Mouse (Mus musculus): ENCODE measurements around the gene Nrcam. TPM values are rescaled to one million over a fixed set of nuclear protein-coding genes. Genes with fewer than 3 reads are reported as not detected.

The Nrcam gene
- polyA plus RNA-seq, 1 experiment from 2014 or later = 90.1 TPM

DNA sequence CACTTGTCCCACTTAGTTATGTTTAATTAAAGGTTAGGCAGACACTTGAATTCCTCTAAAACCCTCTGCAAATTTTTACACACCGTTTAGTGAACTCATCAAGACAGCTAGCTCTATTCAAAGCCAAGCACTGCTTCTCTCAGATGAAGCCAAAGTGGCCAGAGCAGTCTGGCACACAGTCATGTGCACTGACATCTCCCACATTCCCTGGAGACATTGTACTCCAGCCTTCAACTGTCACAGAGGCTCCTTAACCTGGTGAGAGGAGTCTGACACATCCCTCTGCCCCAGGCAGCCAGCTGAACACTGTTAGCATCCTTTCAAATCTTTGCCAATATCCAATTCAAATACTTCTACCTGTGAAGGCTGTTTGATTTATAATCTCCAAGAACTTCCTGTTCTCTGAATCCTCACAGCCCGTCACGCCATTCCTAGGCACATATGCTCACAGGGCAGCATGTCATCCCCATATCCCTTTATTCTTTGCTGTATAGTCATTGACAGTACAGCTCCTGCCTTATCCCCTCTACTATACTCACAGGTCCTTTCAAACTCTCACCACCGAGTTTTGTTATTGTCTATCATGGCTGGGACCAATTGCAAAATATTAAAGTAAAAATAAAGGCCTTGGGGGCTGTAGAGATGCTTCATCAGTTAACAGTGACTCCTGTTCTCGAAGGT lies 173.3 kb downstream of the Nrcam start:
- Histone ChIP-seq H3K9me3 (no peaks in the 10 kb centered on the region), H3K9ac (no peak overlapping the region), H3K4me3 (replicated peaks) (no peak overlapping the region), H3K4me1 (peaks cover 44% of the 10 kb centered on the region), H3K27ac (0 out of 2 replicates have a peak overlapping the region, but pooled peaks have one; percentile 8), H3K27me3 (0 out of 2 replicates have a peak, but pooled peaks cover 6% of the 10 kb centered on the region), H3K36me3 (replicated peaks) (no peaks in the 10 kb centered on the region), H3K4me2 (no peak overlapping the region)
- peak; percentile 50; the same call in 1 of the 2 replicates for ATAC-seq (ENCODE audit: low FRiP score)
- WGBS = 59% methylated on average over 5 of the region's 5 CpGs

DNA sequence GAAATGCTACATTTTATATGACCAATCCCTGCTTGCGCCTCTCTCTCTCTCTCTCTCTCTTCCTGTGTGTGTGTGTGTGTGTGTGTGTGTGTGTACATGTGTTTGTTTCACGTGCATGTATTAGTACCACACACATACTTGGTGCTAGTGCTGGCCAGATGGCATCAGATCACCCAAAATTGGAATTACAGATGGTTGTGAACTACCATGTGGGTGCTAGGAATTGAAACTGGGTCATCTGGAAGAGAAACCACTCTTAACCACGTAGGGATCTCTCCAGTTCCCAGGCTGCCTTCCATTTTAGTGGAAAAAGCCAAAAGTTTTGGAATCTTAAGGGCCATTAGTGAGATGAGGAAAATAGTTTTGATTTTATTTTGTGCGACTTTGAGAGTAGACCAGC lies 175.1 kb downstream of the Nrcam start:
- no peak for ATAC-seq (ENCODE audit: low FRiP score)
- Histone ChIP-seq H3K9me3 (no peaks in the 10 kb centered on the region), H3K27me3 (0 out of 2 replicates have a peak, but pooled peaks cover 6% of the 10 kb centered on the region), H3K9ac (no peak overlapping the region), H3K36me3 (replicated peaks) (no peaks in the 10 kb centered on the region), H3K4me2 (no peak overlapping the region), H3K4me3 (replicated peaks) (no peak overlapping the region), H3K4me1 (peaks cover 33% of the 10 kb centered on the region), H3K27ac (no peak overlapping the region)
- WGBS = 88% methylated on average over 4 of the region's 4 CpGs

DNA sequence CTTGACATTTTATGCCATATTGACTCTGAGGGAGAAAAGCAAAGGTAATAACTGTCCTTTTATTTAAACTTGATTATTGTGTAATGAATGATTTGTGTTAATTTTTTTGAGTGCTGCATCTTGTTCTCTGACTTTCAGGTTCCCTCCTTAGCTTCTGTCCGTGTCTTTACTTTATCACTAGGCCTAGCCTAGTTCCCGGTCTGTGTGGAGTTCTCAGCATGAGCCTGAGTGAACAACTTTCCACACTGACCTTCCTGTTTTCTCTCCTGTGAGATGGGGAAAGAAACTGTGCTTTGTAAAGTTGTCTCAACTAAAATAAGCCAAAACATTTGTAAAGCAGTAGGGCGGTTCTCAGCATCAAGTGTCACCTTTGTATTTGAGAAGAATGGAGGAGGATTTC lies 179.9 kb downstream of the Nrcam start:
- H3K27me3 ChIP-seq = no peaks in the 10 kb centered on the region
- no peaks in the 10 kb centered on the region for H3K9me3 ChIP-seq
- no peak overlapping the region for H3K9ac ChIP-seq
- H3K4me2 ChIP-seq = no peak overlapping the region
- 70% methylated on average over 3 of the region's 3 CpGs for WGBS
- no peak overlapping the region for H3K27ac ChIP-seq
- H3K36me3 ChIP-seq (replicated peaks) = no peaks in the 10 kb centered on the region
- no peak for ATAC-seq (ENCODE audit: low FRiP score)
- 0 out of 2 replicates have a peak, but pooled peaks cover 4% of the 10 kb centered on the region for H3K4me1 ChIP-seq
- H3K4me3 ChIP-seq (replicated peaks) = no peak overlapping the region

DNA sequence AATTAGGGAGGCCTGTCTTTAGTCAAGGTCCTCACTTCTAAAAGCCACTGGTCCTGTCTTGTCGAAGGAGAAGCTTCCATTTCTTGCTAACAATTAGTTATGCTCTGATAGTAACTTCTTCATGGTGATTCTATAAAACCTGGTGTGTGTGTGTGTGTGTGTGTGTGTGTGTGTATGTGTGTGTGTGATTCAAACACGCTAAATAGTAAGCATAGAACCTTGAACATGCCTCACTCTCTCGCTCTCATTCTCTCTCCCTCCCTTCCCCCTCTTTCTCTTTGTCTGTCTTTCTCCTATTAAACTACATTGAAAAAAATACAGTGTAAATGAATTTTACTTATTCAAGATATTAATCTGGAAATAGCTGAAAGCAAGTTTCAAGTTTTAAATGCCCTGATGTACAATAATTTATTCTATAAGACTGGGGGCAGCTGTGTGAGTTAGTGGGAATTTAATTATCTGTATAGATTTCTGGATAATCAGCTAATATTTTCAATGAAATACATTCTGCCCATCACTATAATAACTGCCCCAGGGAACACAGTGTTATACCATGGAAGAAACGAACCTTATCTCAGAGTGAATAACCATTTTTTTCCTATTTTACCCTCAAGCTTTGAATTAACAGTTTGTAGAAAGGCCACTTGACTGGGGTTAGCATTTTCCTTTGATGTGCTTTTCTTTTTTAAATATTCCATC lies 180.9 kb downstream of the Nrcam start:
- 67% methylated on average over 4 of the region's 4 CpGs for WGBS
- 0 out of 2 replicates have a peak, but pooled peaks cover 4% of the 10 kb centered on the region for H3K4me1 ChIP-seq
- H3K9me3 ChIP-seq = no peaks in the 10 kb centered on the region
- H3K27me3 ChIP-seq = no peaks in the 10 kb centered on the region
- H3K4me3 ChIP-seq (replicated peaks) = no peak overlapping the region
- no peak overlapping the region for H3K4me2 ChIP-seq
- ATAC-seq (ENCODE audit: low FRiP score) = no peak
- no peak overlapping the region for H3K27ac ChIP-seq
- H3K36me3 ChIP-seq (replicated peaks) = no peaks in the 10 kb centered on the region
- no peak overlapping the region for H3K9ac ChIP-seq

DNA sequence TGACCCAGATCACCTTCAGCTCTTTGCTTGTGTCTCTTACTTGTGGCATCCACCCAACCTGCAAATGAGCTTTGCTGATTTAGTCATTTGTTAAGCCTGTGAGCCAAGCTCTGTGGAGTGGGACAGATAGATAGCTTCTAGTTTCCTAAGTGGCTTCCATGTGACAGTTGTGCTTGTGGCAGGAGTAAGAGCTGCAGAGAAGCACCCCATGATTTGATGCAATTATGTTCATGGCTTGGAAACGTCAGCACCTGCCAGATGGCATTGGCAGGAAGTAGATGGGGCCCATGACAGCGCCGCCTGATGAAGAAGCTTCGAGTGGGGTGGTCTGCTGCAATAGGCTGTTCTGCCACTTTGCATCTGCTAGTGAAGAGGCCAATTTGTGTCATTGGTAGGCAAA lies 186.4 kb downstream of the Nrcam start:
- no peak for ATAC-seq (ENCODE audit: low FRiP score)
- WGBS = 67% methylated on average over 4 of the region's 4 CpGs
- no peak overlapping the region for H3K9ac ChIP-seq

DNA sequence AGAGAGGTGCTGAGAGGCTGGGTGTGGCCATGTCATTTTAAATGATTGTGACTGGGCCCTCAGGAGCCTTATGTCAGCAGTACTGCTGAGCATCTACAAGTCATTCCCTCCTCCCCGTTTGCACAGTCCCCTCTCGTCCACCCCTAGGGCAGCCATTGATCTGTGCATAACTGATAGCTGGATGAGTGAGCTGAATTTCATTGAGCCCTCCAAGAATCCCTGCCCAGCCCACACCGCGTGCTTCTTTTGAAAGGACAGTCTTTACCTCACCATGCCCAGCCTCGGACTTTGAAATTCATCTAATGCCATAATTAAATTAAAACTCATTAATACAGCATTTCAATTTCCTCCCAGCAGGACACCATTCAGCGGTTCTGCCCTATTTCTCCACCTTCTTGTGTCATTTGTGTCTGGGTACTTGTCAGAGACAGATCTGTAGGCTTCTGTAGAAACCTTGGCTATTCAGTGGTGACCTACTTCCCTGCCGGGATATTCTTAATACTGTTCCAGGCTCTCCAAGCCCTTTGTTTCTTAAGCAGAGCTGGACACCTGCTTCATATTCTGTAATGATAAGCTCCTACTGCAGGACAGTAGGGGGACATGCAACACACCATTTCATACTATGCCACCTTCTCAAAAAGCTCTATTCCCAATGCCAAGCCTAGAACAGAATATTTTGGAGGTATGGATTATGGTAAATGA lies 190.9 kb downstream of the Nrcam start:
- 10% methylated on average over 7 of the region's 7 CpGs for WGBS
- H3K9ac ChIP-seq = no peak overlapping the region
- no peaks in the 10 kb centered on the region for H3K36me3 ChIP-seq (replicated peaks)
- ATAC-seq (ENCODE audit: low FRiP score) = peak; percentile 78
- H3K9me3 ChIP-seq = no peaks in the 10 kb centered on the region
- H3K4me2 ChIP-seq = no peak overlapping the region
- H3K27me3 ChIP-seq = peaks cover 21% of the 10 kb centered on the region
- no peak overlapping the region for H3K4me3 ChIP-seq (replicated peaks)
- H3K27ac ChIP-seq = no peak overlapping the region
- peaks cover 10% of the 10 kb centered on the region for H3K4me1 ChIP-seq

More for the DNA sequence above, 186.4 kb downstream of the Nrcam start:
- Histone ChIP-seq H3K9me3 (no peaks in the 10 kb centered on the region), H3K36me3 (replicated peaks) (no peaks in the 10 kb centered on the region), H3K4me2 (no peak overlapping the region), H3K27ac (no peak overlapping the region), H3K4me1 (peaks cover 10% of the 10 kb centered on the region), H3K4me3 (replicated peaks) (no peak overlapping the region), H3K27me3 (peaks cover 11% of the 10 kb centered on the region)

DNA sequence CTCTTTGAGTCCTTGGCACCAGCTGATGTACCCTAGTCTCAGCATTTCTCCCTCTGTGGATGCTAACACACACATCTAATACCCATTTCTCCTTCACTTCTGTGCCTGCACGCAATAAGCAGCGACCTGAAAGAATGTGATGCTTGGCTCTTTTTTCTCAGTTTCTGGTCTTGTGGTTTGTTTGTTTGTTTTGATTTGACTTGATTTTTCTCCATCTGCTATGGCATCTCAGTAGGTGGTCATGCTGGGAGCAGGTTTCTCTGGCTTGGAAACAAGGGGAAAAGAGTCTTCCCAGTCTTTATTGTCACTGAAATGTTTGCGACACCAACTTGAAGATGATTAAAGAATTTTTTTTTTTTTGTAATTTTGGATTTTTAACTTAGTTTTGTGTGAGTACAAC lies 192.8 kb downstream of the Nrcam start:
- Histone ChIP-seq H3K9ac (no peak overlapping the region), H3K4me3 (replicated peaks) (no peak overlapping the region), H3K4me2 (no peak overlapping the region), H3K36me3 (replicated peaks) (no peaks in the 10 kb centered on the region), H3K9me3 (no peaks in the 10 kb centered on the region), H3K27ac (no peak overlapping the region), H3K27me3 (peaks cover 28% of the 10 kb centered on the region), H3K4me1 (peaks cover 10% of the 10 kb centered on the region)
- 79% methylated on average over 3 of the region's 3 CpGs for WGBS
- no peak for ATAC-seq (ENCODE audit: low FRiP score)

DNA sequence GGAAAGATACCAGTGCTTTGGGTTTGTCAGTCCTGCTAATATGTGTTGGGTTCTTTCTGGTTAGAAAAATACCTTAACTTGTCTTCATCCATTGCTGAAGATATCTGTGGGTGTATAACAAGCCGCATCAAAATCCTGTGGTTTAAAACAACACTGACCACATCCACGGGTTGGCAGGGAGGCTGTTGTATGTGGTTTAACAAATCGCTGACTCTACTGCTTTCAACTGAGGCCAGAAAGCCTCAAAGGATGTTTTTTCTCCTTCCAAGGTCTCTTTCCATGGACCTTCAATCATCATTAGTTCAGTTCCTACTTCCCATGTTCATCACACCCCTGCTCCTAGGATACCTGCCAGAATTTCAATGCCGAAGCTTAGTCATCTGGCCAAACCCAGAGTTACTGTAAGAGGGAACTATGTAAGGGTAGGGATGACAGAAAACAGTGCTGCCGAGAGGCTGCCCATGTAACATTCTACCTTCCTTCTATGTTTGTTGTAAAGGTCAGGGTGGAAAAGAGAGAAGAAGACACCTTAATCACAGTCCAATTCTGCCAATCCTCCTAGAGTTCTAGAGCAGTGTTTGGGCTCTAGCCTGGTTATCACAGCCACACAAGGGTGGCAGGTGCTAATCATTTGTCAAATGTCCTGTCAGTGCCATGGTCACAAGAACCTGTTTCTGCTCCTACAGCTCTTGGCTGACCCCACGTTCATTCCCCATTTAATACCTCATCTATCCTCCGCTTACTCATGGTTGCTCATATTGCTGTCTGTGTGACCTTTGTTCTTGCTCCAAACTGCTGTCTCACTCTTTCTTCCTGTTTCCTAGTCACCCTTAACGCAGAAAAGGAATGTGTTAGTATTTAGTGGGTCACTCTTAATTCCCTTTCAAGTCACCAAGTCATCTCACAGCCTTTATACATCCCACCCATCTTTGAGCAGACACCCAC lies 196.2 kb downstream of the Nrcam start:
- Histone ChIP-seq H3K4me2 (no peak overlapping the region), H3K27ac (no peak overlapping the region), H3K27me3 (peaks cover 27% of the 10 kb centered on the region), H3K9me3 (no peaks in the 10 kb centered on the region), H3K9ac (no peak overlapping the region), H3K4me3 (replicated peaks) (no peak overlapping the region), H3K4me1 (peaks cover 9% of the 10 kb centered on the region), H3K36me3 (replicated peaks) (no peaks in the 10 kb centered on the region)
- ATAC-seq (ENCODE audit: low FRiP score) = no peak
- 87% methylated on average over 8 of the region's 8 CpGs for WGBS

DNA sequence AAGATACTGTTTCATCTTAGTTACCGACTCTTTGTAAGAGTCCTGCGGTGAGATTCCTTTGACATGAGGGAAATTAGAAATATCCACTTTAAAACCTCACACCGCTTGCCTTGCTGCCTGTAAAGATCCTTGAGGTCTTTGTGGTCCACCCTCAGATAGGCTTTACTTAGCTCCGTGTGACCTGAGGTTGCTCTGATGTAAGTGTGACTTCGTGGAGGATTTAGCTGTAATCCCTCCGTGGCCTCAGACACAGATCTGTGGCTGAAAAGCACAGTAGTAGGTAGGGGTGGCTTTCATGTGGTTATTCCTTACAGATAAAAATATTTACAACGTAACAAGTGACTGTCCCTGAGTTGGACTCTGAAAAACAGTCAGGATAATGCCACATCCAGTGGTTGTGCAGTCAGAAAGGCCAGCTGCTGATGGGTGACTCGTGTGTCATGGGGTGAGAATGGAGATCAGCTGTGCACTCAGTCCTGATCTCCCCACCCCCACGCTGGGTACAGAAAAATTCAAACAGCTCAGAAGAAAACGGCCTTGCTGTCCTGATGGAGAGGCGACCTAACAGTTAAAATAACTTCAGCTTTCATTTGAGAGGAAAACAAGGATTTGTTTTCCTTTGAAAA lies 199.8 kb downstream of the Nrcam start:
- Histone ChIP-seq H3K27ac (no peak overlapping the region), H3K4me1 (peaks cover 14% of the 10 kb centered on the region), H3K9me3 (no peaks in the 10 kb centered on the region), H3K9ac (no peak overlapping the region), H3K27me3 (peaks cover 19% of the 10 kb centered on the region), H3K36me3 (replicated peaks) (no peaks in the 10 kb centered on the region), H3K4me3 (replicated peaks) (no peak overlapping the region), H3K4me2 (no peak overlapping the region)
- no peak for ATAC-seq (ENCODE audit: low FRiP score)
- 33% methylated on average over 11 of the region's 11 CpGs for WGBS

DNA sequence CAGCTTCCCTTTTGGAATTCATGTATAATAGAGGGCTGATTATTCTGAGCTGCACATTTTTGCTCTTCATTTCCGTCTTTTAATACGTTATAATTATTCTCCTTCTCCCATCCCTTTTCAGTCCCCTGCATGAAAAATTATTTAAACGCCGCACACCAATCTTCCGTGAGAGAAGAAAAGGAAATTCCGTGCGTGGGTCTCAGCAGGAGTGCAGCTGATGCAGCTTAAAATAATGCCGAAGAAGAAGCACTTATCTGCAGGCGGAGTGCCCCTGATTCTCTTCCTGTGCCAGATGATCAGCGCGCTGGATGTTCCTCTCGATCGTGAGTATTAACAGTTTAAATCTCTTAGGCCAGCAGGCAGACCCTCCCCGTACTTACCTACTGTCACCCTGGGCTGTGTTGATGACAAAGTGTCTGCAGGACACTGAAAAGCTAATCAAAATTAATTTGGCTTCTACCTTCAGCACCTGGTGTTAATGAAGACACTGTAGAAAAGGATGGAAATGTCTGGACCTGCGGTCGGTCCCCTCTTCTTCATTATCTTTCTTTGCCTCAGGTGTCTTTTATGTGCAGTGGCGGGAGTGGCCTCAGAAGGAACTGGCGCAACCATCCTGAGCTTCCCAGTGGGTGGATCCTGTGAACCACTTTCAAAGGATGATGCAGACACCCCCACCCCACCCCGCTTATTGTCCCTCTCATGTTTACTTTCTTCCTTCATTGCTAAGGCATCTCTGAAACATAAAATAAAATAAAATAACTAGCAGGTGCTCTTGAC lies 203.8 kb downstream of the Nrcam start:
- H3K27me3 ChIP-seq = no peaks in the 10 kb centered on the region
- no peaks in the 10 kb centered on the region for H3K9me3 ChIP-seq
- 0 out of 2 replicates have a peak, but pooled peaks have one; percentile 37 for ATAC-seq (ENCODE audit: low FRiP score)
- H3K4me1 ChIP-seq = peaks cover 19% of the 10 kb centered on the region
- H3K9ac ChIP-seq = no peak overlapping the region
- 0 out of 2 replicates have a peak overlapping the region, but pooled peaks have one; percentile 65 for H3K27ac ChIP-seq
- no peak overlapping the region for H3K4me2 ChIP-seq
- H3K4me3 ChIP-seq (replicated peaks) = no peak overlapping the region
- no peaks in the 10 kb centered on the region for H3K36me3 ChIP-seq (replicated peaks)
- WGBS = 68% methylated on average over 19 of the region's 19 CpGs
